Mouse (Mus musculus): ENCODE measurements around the gene Pax5. TPM values are rescaled to one million over a fixed set of nuclear protein-coding genes. Genes with fewer than 3 reads are reported as not detected.

Pax5 gene
- total RNA-seq, 1 experiment from 2014 or later, result 1.6 TPM

DNA sequence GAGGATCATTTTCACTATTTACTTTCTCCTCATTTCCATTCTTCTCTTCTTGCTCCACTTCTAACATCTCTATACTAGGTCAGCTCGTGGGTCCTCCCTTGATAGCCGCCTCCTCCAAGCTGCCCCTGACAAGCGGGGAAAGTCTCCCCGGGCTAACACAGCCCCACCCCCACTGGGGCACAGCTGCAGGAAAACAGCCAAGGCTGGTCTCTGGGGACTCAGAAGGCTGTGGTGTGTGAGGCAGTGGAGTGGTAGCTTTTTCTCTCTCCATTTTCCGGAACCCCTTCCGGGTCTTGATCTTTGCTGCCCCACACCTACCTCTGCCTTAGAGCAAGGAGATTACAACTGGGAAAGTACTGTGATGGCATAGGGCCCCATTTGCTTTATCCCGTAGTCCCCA lies 4.3 kb downstream of the Pax5 start:
- DNase-seq, result no peak

DNA sequence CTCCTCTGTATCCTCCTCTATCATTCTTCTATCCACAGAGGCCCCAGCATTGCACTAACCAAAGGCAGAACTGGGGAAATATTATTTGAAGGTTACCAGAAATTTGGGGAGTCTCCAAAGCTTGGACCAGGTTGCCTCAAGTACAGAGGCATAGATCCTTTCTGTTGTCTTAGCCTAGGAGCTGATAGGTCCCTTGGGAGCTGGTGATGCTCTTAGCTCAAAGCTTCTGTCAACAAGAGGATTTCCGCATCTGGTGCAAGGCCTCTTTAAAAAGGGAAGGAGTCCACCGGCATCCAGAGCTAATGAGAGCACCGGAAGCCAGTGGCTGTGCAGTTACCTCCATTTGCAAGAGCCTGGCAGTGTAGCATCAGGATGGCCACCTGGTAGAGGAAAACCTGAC lies 5.1 kb downstream of the Pax5 start:
- no peak for DNase-seq

DNA sequence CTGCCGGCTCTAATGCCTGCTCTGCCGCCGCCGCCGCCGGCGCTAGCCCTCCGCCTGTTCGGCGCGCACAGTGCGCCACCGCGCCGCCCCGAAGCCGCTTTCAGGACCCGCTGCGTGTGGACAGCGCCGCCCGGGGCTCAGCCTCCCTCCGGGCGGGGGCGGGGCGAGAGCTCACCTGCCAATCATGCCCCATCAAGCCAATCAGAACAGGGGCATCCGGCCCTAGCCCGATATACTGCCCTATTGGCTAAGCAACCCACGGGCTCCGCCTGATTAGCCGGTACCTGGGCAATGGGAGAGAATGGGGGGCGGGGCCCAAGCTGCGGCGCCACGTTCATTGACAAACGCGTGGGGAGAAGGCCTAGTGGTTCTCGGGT lies 5.9 kb downstream of the Pax5 start:
- peak; percentile 95 for DNase-seq

DNA sequence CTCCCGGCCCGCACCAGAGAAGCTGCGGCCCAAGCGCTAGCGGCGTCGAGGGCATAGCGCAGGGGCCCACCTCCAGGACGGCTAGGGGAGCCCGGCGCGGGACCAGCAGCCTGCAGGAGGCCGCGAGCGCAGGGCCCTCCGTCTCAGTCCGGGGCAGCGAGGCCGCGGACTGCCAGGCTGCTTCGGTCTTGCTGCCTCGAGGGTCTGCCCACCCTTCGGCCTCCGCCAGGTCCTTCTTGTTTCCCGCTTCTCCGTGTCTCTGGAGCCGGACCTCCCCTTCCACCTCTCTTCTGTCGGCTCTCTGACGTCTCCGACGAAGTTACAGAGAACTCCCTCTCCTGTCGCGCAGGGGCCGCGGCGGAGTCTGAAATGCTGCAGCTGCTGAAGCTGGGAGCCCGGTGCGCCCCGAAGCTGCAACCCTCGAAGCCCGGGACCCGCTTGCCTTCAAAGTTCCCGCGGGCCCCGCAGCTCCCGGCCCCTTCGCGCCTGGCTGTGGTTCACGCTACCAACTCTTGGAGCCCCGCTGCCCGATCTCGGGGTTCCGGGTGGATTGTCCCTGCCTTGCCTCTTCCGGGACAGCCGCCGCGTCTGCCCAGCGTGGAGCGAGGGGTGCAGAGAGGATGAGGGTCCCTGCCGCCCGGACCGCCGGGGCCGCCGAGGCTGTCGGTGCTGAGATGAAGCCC lies 6.5 kb downstream of the Pax5 start:
- no peak for DNase-seq

DNA sequence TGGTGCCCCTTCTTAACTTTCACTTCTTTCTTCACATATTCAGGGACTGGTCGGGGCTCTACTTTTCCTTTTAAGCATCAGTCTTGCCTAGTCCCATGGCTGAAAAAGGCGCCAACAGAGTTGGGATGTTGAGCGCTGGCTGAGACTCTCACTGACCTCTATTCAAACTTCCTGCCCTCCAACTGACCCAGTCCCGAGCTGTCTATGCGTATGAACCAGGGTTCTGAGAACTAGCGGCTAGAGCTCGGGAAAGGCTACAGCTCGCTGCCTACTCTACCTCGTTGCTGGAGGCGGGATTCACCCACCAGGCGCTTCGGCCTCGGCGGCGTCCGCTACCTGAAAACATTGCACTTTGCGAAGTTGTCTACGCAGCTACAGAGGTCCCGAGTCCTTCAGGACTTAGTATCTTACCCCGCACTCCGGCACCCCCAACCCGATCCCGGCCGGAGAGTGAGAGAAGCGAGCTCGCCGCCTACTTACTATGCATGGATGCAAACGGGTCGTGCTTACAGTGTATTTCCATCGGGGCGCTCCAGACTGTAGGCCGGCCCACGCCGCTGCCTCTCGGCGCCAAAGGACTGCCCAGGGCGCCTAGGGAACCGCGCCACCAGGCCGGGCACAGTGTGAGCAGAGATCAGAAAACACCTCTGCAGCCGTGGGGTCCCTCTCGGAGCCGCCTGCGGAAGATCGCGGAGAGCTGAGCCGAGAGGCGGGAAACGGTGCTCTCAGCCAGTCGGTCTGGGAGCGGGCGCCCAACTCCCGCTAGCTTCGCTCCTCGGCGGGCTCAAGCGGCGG lies 7.2 kb downstream of the Pax5 start:
- DNase-seq, result no peak

DNA sequence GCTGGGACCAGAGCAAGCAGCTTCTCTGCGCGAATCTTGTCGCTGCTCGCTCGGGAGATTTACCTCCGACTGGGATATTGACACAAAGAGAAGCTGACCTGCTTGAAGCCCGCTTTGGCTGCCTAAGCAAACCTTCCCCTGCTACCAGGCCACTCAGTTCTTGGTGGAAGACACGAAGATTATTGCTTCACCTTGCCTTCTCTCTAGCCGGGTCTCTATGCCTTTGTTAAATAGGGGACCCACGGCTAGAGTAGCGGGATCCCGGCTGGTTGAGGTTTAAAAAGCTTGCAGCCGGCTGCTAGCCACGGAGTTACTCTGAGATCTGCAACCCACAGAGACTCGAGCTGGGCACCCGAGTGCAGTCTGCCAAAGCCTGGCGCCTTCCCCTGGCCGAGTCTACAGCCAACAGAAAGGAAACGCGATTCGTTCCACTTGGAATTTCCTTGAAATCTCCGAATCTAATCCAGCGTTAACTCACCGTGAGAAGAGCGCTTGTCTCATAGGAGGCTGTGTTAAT lies 8.2 kb downstream of the Pax5 start:
- DNase-seq, result no peak

DNA sequence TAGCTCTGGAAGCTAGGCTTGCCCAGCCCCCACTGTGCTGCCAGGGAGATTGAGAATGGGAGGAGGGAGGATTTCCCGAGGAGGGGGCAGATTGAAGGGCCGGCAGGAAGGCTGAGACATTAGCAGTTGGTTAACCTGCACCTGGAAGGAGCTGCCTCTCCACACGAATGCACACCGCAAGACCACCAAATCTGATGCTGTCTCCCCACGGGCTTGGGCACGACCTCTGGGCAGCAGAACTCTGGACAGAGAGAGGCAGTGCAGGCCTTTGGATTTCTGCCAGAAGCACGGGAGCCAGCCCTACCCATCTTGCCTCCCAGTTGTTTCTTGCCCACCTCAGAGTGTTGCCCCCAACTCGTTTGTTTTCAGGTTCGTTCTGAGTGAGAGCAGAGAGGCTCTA lies 8.8 kb downstream of the Pax5 start:
- DNase-seq, result no peak

DNA sequence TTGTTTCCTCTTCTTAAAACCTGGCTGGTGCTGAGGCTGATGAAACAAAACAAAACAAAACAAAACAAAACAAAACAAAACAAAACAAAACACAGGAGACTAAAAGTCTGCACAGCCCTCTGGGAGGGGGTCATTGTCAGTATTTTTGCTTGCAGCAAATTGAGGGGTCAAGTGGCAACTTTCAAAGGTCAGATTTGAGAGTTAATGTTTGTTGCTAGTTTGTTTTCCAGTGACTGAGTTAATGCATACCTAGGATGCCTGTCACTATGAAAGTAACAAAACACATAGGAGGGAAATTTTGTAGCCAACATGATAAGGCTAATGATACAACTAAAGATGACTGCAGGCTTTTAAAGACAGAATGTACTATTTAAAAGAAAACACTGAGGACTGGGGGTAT lies 13.6 kb downstream of the Pax5 start:
- no peak for DNase-seq

DNA sequence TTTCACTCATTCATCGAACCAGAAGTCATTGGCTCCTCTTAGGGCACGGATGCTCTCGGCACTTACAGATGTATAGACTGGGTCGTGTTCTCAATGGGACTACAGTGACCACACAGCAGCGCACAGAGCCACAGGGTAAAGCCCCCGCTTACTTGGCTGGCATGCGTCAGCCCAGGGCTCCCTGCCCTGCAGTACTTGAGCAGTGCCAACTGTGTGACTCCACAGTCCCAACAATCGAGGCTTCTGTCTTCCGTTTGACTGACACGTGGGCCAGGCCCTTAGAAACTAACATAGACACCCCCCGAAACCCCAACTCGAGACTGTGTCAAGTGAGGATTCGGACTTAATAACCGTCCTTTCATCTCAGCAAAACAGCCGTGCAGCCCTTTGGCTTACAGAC lies 15.9 kb downstream of the Pax5 start:
- no peak for DNase-seq

DNA sequence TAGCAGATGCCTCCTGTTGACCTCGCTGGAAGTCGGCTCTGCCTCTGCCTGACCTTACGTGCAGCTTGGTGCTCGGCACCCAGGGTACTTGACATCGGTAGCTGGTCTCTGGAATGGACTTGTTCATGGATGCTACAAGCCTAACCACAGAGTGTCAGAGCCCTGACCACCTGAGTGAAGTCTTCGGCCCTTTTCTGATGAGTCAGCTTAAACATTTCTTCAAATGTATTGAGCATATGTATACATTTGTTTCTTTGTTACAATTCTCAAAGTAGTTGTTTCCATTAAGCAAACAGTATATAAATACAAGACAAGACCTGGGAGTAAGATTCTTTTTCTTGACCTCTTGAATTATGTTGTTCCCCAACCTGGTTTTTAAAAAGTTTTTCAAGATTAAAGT lies 24.7 kb downstream of the Pax5 start:
- no peak for DNase-seq

DNA sequence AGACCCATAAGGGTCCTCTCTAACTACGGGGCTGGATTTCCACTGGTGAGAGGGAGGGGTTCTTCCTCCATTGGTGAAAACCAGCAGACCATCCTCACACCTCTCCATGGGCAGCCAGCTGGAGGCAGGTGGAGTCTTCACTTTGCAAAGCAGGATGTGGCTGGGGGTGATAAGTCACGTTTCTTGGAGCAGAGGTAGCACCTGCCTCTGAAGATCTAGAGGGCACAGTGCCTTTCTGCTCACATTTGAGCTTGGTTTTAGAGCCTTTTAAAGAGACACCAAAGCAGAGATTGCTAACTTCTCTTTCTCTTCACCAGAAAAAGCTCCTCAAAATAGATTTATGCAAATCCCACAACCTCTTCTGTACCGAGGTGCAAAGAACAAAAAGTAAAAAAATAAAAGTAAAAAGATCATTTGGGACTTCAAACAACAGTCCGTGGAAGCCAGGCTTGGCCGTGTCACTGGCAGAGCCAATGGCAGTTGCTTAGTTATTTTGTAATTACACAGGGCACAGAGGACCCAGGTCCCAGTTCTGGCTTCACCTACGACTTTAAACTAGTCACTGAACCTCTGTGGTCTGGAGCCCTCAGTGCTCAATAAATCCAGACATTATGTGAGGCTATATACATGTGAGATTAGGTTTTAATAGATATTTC lies 29.9 kb downstream of the Pax5 start:
- DNase-seq, result no peak

DNA sequence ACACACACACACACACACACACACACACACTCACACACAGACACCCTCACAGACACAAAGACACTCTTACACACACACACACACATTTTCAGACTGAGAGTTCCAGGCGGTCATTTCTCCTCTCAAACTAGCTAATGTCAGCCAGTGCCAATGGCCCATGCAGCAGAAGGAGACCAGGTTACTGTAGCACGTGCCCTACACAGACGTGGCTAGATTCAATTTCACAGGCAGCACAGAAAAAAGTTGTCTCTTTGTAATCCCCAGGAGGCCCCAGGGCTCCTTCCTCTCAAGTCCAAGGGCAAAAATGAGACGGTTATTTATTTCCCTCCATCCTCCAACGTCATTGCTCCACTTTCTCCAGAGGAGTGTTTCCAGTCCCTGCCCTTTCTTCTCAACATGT lies 31.6 kb downstream of the Pax5 start:
- DNase-seq, result no peak

DNA sequence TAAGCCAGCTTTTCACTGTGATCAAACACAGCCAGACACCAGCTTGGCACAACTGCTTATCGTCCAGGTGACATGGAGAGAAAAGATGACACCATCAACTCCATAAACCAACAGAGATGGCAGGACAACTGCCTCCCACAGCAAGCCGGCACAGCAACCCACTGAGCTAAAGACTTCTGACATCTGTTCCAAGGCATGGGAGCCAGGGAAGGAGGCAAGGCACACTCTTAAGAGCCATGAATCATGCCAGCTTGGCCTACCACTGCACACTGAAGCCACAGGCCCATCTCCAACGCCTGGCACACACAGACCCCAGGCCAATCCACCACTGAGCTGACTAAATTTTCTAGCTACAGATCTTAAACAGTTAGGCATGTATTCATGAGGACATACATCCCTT lies 32.3 kb downstream of the Pax5 start:
- DNase-seq, result no peak

DNA sequence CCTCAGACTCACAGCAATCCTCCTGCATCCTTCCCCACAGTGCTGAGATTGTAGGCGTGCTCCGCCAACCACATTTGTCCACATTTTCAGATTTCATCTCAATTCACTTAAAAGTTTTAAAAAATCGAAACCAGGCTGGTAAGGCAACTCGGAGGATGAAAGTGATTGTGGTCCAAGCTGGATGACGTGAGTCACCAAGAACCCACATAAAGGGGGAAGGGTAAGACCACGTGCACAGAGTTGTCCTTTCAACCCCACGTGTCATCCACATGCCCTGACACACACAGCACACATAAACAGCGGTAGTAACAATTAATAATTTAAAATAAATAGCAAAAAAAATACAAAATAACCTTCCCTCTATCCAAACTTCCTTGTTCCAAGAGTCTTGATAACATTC lies 35.3 kb downstream of the Pax5 start:
- no peak for DNase-seq

DNA sequence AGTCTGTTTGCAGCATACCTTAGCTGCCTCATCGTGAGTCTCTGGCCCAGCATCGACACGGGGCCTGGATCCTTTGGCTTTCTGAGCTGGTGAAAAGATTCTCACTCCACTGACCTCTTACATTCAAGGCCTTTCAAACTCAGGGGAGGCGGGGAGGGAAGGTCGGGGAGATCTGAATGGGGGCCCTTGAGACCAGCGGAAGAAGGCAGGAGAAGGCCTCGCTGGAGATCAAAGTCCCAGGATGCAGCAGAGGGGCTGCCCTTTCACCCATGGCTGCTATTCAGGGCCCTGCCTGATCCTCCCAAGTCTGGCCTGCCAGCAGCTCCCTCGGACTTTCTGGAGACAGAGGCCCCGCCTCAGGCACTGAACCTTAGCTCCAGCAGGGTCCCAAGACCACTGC lies 36.6 kb downstream of the Pax5 start:
- no peak for DNase-seq

DNA sequence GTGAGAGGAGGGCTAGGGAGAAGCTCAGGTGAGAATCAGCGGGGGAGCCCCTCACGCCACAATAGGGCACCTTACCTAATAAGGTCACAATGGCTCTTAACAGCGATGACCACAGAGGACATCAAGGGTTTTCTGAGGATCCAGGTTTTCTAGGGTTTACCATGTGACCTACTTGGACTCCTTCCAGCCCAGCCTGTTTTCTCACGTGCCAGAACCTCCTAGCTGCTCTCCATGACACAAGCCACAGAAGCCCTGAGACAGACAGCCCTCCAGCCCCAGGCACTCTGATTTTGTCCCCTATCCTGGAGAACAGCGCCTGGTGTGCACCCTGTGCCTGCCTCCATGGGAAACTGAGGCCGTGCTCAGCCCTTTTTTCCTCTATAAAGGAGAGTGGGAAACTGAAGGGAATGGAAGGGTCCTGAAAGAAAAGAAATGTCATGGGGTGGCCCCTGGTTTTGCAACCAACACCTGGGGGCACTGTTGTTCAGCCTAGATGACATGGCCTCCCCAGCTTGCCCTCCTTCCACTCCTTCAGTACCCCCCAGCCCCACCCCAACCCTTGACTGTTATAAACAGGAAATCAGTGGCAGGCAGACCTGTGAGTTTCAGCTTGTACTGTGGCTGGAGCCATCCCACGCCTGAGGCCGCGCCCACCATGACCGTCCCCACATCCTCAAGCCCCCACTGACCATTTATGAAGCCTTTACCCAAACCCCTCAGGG lies 37.9 kb downstream of the Pax5 start:
- DNase-seq, result peak; percentile 50

DNA sequence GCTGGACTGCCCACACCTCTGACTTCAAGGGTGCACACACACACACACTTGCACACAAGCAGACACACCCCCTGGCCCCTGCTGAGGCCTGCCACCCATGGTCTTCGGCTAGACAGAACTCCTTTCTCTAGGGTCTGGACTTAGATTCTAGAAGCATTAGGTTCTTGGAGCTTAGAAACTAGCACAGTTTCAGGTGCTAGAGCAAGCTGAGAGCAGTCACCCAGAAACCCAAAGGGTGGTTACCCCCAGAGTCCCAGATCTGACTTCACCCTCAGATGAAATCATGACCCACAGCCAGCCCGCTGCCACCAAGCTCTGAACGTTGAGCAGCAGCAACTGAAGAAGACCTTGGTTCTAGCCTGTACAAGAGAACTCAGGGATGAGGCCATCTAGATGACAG lies 38.8 kb downstream of the Pax5 start:
- DNase-seq, result no peak

DNA sequence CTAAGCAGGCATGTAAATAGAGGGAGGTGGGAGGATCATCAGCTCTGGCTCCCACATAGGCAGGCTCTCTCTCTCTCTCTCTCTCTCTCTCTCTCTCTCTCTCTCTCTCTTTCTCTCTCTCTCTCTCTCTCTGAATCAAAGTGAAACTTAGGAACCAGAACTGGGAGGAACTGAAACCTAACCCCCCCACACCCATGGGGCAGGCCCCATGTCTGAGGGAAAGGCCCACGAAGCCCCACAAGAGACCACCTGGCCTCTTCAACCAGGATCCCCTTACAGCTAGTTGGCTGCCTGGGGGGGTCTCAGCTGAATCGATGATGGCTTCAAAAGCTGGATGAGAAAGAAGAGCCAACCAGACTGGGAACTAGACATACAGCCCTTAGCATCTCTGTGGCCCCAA lies 39.3 kb downstream of the Pax5 start:
- no peak for DNase-seq

DNA sequence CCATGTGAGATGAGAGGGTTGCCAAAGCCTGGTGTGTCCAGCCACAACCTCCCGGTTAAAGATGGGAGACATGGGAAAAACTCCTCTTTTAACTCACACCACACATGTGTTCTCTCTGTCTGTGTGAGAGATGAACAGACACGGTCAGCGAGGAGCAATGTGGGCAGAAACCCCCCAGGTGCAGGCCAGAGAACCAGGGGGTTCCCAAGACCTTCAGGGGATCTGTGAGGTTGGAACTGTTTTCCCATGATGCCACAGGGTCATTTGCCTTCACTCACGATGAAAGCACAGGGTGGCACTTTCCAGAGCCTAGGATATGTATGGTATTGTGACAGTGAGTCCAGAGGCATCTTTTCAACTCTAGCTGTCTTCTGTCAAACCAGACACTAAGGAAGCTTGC lies 39.9 kb downstream of the Pax5 start:
- no peak for DNase-seq

DNA sequence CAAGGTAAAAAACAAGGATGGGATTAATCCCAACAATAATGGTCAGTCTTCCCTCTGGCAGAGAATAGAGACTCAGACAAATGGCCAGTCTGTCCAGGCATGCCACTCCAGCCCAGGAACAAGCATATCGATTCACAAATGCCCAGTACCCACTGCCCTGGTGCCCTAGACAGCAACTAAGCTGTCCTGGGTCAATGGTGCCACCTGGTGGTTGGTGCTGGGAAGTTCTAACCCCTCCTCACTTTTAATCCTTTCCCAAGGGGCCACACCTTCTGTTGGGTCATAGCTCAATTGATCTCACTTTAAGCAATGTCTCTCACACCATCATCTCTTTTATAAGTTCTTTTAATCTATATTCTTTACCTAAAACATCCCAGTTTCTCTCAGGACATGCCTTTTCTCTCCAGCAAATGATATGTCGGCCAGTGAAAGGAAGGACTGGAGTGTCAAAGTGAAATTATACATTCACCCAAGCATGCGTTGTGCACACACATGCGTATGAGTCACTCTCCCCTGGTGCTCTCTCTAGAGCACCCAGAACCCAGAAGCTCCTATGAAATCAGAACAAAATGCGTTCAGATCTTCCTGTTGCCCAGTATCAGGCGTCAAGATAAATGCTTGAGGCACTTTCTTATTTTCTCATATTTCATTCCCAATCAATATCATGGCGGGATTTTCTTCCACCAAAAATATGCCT lies 40.7 kb downstream of the Pax5 start:
- peak; percentile 41 for DNase-seq

DNA sequence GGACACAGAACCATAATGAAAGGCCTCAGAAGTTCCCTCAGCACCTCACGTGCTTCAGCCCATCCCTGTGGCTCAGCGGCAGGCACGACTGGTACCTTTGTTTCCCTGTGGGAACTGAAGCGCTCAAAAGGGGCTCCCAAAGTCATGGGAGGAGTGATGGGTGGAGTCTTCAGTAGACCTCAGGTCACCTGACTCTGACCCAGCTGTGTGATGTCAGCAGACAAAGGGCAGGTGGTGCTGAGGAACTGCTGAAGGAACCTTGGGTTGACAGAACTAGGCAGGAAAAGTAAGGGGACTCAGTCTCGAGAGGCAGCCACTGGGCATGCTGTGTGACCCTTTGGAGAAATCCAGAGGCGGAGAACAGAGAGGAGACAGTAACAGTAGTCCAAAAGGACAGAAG lies 41.7 kb downstream of the Pax5 start:
- DNase-seq, result no peak

DNA sequence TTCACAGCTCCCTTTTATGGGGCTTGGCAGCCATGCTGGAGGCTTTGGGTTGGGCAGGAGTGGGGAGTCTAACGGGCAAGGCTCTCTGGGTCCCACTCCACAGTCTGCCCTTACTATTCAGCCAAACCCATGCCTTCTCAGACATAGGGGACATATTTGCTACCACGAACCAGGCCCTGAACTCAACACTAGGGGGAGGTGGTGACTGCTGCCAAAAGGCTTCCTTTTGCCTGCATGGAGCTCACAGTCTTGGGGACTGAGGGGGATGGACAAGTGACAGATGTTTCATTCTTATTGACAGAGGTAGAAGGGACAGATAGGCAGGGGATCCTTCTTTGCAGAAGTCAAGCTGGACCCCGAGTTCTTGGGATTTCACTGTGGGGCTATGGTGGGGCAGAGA lies 42.1 kb downstream of the Pax5 start:
- DNase-seq, result no peak

Measured in adrenal gland, postnatal 14 days (tissue).